Mouse (Mus musculus) MEL (cell line): ENCODE results near the gene Sec13. TPM values are rescaled to one million over a fixed set of nuclear protein-coding genes. Genes with fewer than 3 reads are reported as not detected.
A peak's percentile ranks its signal among the peaks of the same experiment; 100 is the strongest.

Experiments
- DNase-seq: peaks from one replicate; pipeline ENCODE4 v3.0.0; 2011; ENCODE audit warnings: low read depth, low spot score
- H3K27ac ChIP-seq: 2 replicates; pipeline ENCODE4 v1.5.1; 2012; ENCODE audit warnings: low read depth, mild to moderate bottlenecking, control low read depth, low read length, moderate library complexity; ENCODE audit not compliant: control insufficient read depth
- H3K27me3 ChIP-seq, 2 experiments: fragments of 150-350 bp in 1 of 2; sonication (generic) in 1 of 2; 2 replicates each; pipeline ENCODE4 v1.6.1; 2012; ENCODE audit warnings: low read length in 2 of 2, mild to moderate bottlenecking in 2 of 2, improper control_type of control experiment in 1 of 2, moderate library complexity in 1 of 2; ENCODE audit not compliant: insufficient read depth in 2 of 2, control insufficient read depth in 1 of 2
- H3K36me3 ChIP-seq, 2 experiments: 2 replicates each; pipeline ENCODE4 v1.6.1; 2012 to 2014; ENCODE audit warnings: low read length in 2 of 2, improper control_type of control experiment in 1 of 2, inconsistent platforms in 1 of 2, mild to moderate bottlenecking in 1 of 2; ENCODE audit not compliant: insufficient read depth in 2 of 2, control insufficient read depth in 1 of 2
- H3K4me1 ChIP-seq, 2 experiments: fragments of 150-350 bp in 1 of 2; sonication (generic) in 1 of 2; 2 replicates each; pipeline ENCODE4 v1.6.1; 2012; ENCODE audit warnings: low read length in 2 of 2, improper control_type of control experiment in 1 of 2, mild to moderate bottlenecking in 1 of 2; ENCODE audit not compliant: insufficient read depth in 2 of 2, control insufficient read depth in 1 of 2
- H3K4me3 ChIP-seq, 2 experiments: fragments of 150-350 bp in 1 of 2; sonication (generic) in 1 of 2; 2 replicates each; pipeline ENCODE4 v1.5.1; 2012; ENCODE audit warnings: low read depth in 2 of 2, low read length in 2 of 2, mild to moderate bottlenecking in 2 of 2, moderate library complexity in 2 of 2, control low read depth in 1 of 2, improper control_type of control experiment in 1 of 2; ENCODE audit not compliant: control insufficient read depth in 1 of 2, insufficient read depth in 1 of 2
- H3K79me2 ChIP-seq: 2 replicates; pipeline ENCODE4 v1.6.1; 2012; ENCODE audit warnings: mild to moderate bottlenecking, low read length, moderate library complexity; ENCODE audit not compliant: control insufficient read depth, poor library complexity, insufficient read depth
- H3K9ac ChIP-seq: 2 replicates; pipeline ENCODE4 v1.6.1; 2012; ENCODE audit warnings: low read depth, mild to moderate bottlenecking, control low read depth, low read length, moderate library complexity; ENCODE audit not compliant: control insufficient read depth, poor library complexity, severe bottlenecking
- H3K9me3 ChIP-seq: fragments of 150-350 bp; sonication (generic); replicated peaks from 2 replicates; pipeline ENCODE4 v1.6.1; 2012; ENCODE audit warnings: mild to moderate bottlenecking, low read length, improper control_type of control experiment, moderate library complexity; ENCODE audit not compliant: insufficient read depth
- BHLHE40 ChIP-seq: IDR thresholded peaks from 2 replicates; pipeline ENCODE4 v1.6.1; 2012; ENCODE audit warnings: low read depth, mild to moderate bottlenecking, inconsistent platforms, low read length, improper control_type of control experiment, borderline replicate concordance
- CHD1 ChIP-seq: IDR thresholded peaks from 2 replicates; pipeline ENCODE4 v1.6.1; 2012; ENCODE audit warnings: low read depth, mild to moderate bottlenecking, inconsistent platforms, low read length, improper control_type of control experiment
- CHD2 ChIP-seq: IDR thresholded peaks from 2 replicates; pipeline ENCODE4 v1.6.1; 2011; ENCODE audit warnings: low read length, improper control_type of control experiment
- E2F4 ChIP-seq: IDR thresholded peaks from 2 replicates; pipeline ENCODE4 v1.6.1; 2011; ENCODE audit warnings: low read depth, low read length, improper control_type of control experiment, borderline replicate concordance
- EP300 ChIP-seq, 2 experiments: IDR thresholded peaks; 2 replicates each; pipeline ENCODE4 v1.6.1; 2011; ENCODE audit warnings: improper control_type of control experiment in 2 of 2, low read length in 2 of 2, low read depth in 1 of 2, mild to moderate bottlenecking in 1 of 2
- GABPA ChIP-seq: IDR thresholded peaks from 2 replicates; pipeline ENCODE4 v1.6.1; 2012; ENCODE audit warnings: low read depth, mild to moderate bottlenecking, inconsistent platforms, low read length, improper control_type of control experiment, moderate library complexity
- GATA1 ChIP-seq: IDR thresholded peaks from 2 replicates; pipeline ENCODE4 v1.6.1; 2011; ENCODE audit warnings: low read depth, low read length, improper control_type of control experiment
- KAT2A ChIP-seq: conservative IDR thresholded peaks from 2 replicates; pipeline ENCODE4 v1.6.1; 2012; ENCODE audit warnings: low read depth, low read length, improper control_type of control experiment, inconsistent platforms
- MAX ChIP-seq: IDR thresholded peaks from 2 replicates; pipeline ENCODE4 v1.6.1; 2011; ENCODE audit warnings: low read length, improper control_type of control experiment
- MEF2A ChIP-seq: IDR thresholded peaks from 2 replicates; pipeline ENCODE4 v1.6.1; 2014; ENCODE audit warnings: low read depth, mild to moderate bottlenecking, inconsistent platforms, low read length, improper control_type of control experiment; ENCODE audit not compliant: poor library complexity, insufficient replicate concordance, severe bottlenecking; ENCODE audit errors: extremely low read depth
- MYC ChIP-seq: IDR thresholded peaks from 2 replicates; pipeline ENCODE4 v1.6.1; 2011; ENCODE audit warnings: low read depth, mild to moderate bottlenecking, low read length, improper control_type of control experiment, moderate library complexity
- NELFE ChIP-seq: IDR thresholded peaks from 2 replicates; pipeline ENCODE4 v1.6.1; 2011; ENCODE audit warnings: low read depth, low read length, improper control_type of control experiment
- NRF1 ChIP-seq: IDR thresholded peaks from 2 replicates; pipeline ENCODE4 v1.6.1; 2014; ENCODE audit warnings: low read depth, mild to moderate bottlenecking, inconsistent platforms, low read length, improper control_type of control experiment, moderate library complexity; ENCODE audit not compliant: poor library complexity, insufficient read depth, severe bottlenecking
- POLR2A ChIP-seq, 2 experiments: IDR thresholded peaks; 2 replicates each; pipeline ENCODE4 v1.6.1; 2011 to 2012; ENCODE audit warnings: low read length in 2 of 2, mild to moderate bottlenecking in 2 of 2, control low read depth in 1 of 2, improper control_type of control experiment in 1 of 2, low read depth in 1 of 2, moderate library complexity in 1 of 2; ENCODE audit not compliant: control insufficient read depth in 1 of 2, insufficient read depth in 1 of 2, poor library complexity in 1 of 2
- POLR2AphosphoS2 ChIP-seq: IDR thresholded peaks from 2 replicates; pipeline ENCODE4 v1.6.1; 2011; ENCODE audit warnings: low read length, improper control_type of control experiment
- POLR2AphosphoS5 ChIP-seq: IDR thresholded peaks from 2 replicates; pipeline ENCODE4 v1.6.1; 2012; ENCODE audit warnings: low read depth, borderline replicate concordance, mild to moderate bottlenecking, inconsistent platforms, low read length, moderate library complexity, mixed read lengths
- SIN3A ChIP-seq: IDR thresholded peaks from 2 replicates; pipeline ENCODE4 v1.6.1; 2012; ENCODE audit warnings: low read length, improper control_type of control experiment, inconsistent platforms
- SMC3 ChIP-seq: IDR thresholded peaks from 2 replicates; pipeline ENCODE4 v1.6.1; 2011; ENCODE audit warnings: low read depth, low read length, improper control_type of control experiment
- TAL1 ChIP-seq: IDR thresholded peaks from 2 replicates; pipeline ENCODE4 v1.6.1; 2012; ENCODE audit warnings: mild to moderate bottlenecking, inconsistent platforms, low read length, moderate library complexity, mixed read lengths
- TBP ChIP-seq: IDR thresholded peaks from 2 replicates; pipeline ENCODE4 v1.8.0; 2011; ENCODE audit warnings: low read depth, low read length, improper control_type of control experiment
- TCF12 ChIP-seq: IDR thresholded peaks from 2 replicates; pipeline ENCODE4 v1.6.1; 2014; ENCODE audit warnings: low read depth, mild to moderate bottlenecking, inconsistent platforms, low read length, improper control_type of control experiment, moderate library complexity
- UBTF ChIP-seq: IDR thresholded peaks from 2 replicates; pipeline ENCODE4 v1.6.1; 2012; ENCODE audit warnings: low read depth, mild to moderate bottlenecking, inconsistent platforms, low read length, improper control_type of control experiment, moderate library complexity, borderline replicate concordance; ENCODE audit not compliant: insufficient read depth
- ZC3H11A ChIP-seq: IDR thresholded peaks from 2 replicates; pipeline ENCODE4 v1.6.1; 2012; ENCODE audit warnings: low read depth, mild to moderate bottlenecking, inconsistent platforms, low read length, improper control_type of control experiment
- ZKSCAN1 ChIP-seq: IDR thresholded peaks from 2 replicates; pipeline ENCODE4 v1.6.1; 2012; ENCODE audit warnings: low read depth, mild to moderate bottlenecking, inconsistent platforms, low read length, improper control_type of control experiment, moderate library complexity
- polyA plus RNA-seq, 2 experiments: library from polyadenylated mRNA; stranded (reverse) in 1 of 2; unstranded in 1 of 2; fragments of >175 nt in 1 of 2; fragments of >200 nt in 1 of 2; gene quantifications; 2 replicates each; pipeline versions ENCODE4 v1.2.1 to v1.2.4; 2012; ENCODE audit warnings: low replicate concordance in 2 of 2, low read depth in 1 of 2; ENCODE audit not compliant: insufficient read length in 2 of 2, insufficient read depth in 1 of 2, missing spikeins in 1 of 2
- total RNA-seq: library from RNA; depleted of rRNA; stranded (reverse); fragments of 300-350 nt; gene quantifications from 2 replicates; pipeline ENCODE4 v1.2.3, GENCODE M21; 2012

Gene Sec13
- total and polyA plus RNA-seq, 3 experiments: 182 to 269 (median 209) TPM

DNA sequence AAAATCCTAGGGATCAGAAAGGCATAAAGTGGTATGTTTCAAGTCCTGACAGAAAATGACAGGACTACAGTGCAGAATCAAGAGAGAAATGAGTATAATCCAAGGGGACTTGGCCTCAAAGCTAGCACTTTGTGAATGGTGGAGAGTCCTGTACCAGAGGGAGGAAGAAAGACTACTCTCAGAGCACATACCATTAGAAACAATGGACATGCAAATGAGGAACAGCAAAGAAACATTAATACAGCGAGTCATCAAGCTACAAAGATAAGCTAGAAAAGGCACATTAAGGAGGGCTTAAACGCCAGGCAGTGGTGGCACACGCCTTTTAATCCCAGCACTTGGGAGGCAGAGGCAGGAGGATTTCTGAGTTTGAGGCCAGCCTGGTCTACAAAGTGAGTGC, 9.2 kb downstream of the Sec13 start:
- H3K9ac ChIP-seq: no peak overlapping the region
- TF ChIP-seq ZC3H11A (no peak), GATA1 (0 out of 2 replicates have a peak, but pooled peaks have one; percentile 46), KAT2A (no peak), SIN3A (no peak), MAX (no peak), POLR2AphosphoS2 (0 out of 2 replicates have a peak, but pooled peaks have one; percentile 53), GABPA (no peak), NRF1 (no peak)
- TF ChIP-seq, all 39 proteins: peak for 2
- Histone ChIP-seq H3K9me3 (no peaks in the 10 kb centered on the region), H3K36me3 (peaks cover 5 to 20% of the 10 kb centered on the region in 2 experiments; a peak in 3 of 4 replicates), H3K4me3 (no peak overlapping the region), H3K4me1 (no peaks in the 10 kb centered on the region), H3K27me3 (no peaks in the 10 kb centered on the region), H3K79me2 (no peaks in the 10 kb centered on the region), H3K27ac (no peak overlapping the region)
- peak; percentile 52 for DNase-seq

GRCm38 (mm10) chr6:113728181-113728580, 12.4 kb downstream of the Sec13 start:
- Histone ChIP-seq H3K4me1 (no peaks in the 10 kb centered on the region), H3K9me3 (no peaks in the 10 kb centered on the region), H3K9ac (no peak overlapping the region), H3K36me3 (peaks cover 3 to 17% of the 10 kb centered on the region in 2 experiments; a peak in 3 of 4 replicates), H3K79me2 (no peaks in the 10 kb centered on the region), H3K4me3 (no peak overlapping the region), H3K27ac (no peak overlapping the region), H3K27me3 (no peaks in the 10 kb centered on the region)
- TF ChIP-seq SMC3: no peak
- TF ChIP-seq BHLHE40: no peak
- no peak for TF ChIP-seq EP300 (IDR thresholded peaks at IDR 0.05; ENCODE audit: low read depth in 1 of 2, low read length in 2 of 2)
- 0 out of 4 replicates have a peak, but pooled peaks of 1 of the 2 experiments have one; percentile 4 for TF ChIP-seq POLR2A (IDR thresholded peaks at IDR 0.05; ENCODE audit: control insufficient read depth in 1 of 2, insufficient read depth in 1 of 2, low read depth in 1 of 2, low read length in 2 of 2, poor library complexity in 1 of 2)
- TF ChIP-seq POLR2AphosphoS2: no peak
- no peak for TF ChIP-seq ZKSCAN1
- no peak for TF ChIP-seq CHD1
- no peak for DNase-seq

DNA sequence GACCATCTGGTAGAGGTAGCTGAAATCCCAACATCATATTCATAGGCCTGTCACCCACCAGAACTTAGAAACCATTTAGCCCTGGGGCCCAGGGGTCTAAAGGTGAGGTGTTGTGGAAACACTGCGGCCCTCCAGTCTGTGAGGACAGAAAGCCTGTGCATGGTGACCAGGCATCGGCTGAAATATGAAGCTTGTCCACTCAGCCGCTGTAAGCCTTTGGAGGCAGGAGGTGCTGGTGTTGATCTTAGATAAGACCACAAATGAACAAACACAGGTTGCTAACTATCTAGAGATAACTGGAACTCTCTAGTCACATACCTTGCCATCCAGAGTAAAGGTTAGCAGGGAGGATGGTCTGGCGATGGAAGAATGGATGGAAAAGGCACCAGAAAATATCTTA, 19.5 kb downstream of the Sec13 start:
- DNase-seq: no peak
- Histone ChIP-seq H3K4me1 (no peaks in the 10 kb centered on the region), H3K9me3 (no peaks in the 10 kb centered on the region), H3K27me3 (no peaks in the 10 kb centered on the region), H3K79me2 (no peaks in the 10 kb centered on the region), H3K9ac (no peak overlapping the region), H3K27ac (no peak overlapping the region), H3K4me3 (no peak overlapping the region), H3K36me3 (peaks cover 0 to 15% of the 10 kb centered on the region in 2 experiments; a peak in 2 of 4 replicates)
- TF ChIP-seq CHD2 (no peak), BHLHE40 (no peak), MEF2A (no peak), POLR2AphosphoS5 (no peak), UBTF (no peak), SMC3 (no peak), KAT2A (no peak), E2F4 (no peak), CHD1 (no peak), MYC (no peak), NRF1 (no peak), TAL1 (no peak), TBP (no peak), TCF12 (no peak), NELFE (no peak), POLR2AphosphoS2 (no peak), GABPA (no peak)
